Mouse (Mus musculus): ENCODE data around the gene Mindy1.

DNA sequence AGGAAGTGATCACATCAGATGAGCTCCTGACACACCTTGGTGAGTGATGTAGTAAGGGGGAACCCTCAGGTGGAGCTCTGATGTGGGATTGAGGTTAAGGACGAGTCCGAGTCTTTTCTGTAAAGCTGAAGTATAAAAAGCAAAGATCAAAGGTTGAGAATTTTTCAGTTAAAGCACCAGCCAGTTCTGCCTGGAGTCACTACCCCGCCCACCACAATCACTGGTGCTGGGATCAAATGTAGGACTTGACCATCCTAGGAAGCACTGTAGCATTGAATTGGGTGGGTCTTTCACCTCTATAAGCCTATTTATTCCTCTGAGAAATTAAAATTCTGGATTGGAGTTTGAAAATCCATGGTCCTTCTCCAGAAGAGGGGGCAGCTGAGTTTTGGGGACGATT lies 9.9 kb downstream of the Mindy1 start:
- TF ChIP-seq ELF1 (IDR thresholded peaks at IDR 0.05; ENCODE audit: low read depth, low read length) (no peak), USF1 (IDR thresholded peaks at IDR 0.05; ENCODE audit: low read depth, low read length) (no peak), POLR2A (IDR thresholded peaks at IDR 0.05; ENCODE audit: low read depth, low read length) (no peak), CTCF (conservative IDR thresholded peaks at IDR 0.05 in 1 of 2, IDR thresholded peaks at IDR 0.05 in 1 of 2; ENCODE audit: low read depth in 2 of 2, low read length in 2 of 2) (no peak), EP300 (IDR thresholded peaks at IDR 0.05; ENCODE audit: low read length) (no peak), SMC3 (IDR thresholded peaks at IDR 0.05; ENCODE audit: low read depth, low read length) (no peak), CHD2 (IDR thresholded peaks at IDR 0.05; ENCODE audit: low read length) (no peak), ETS1 (conservative IDR thresholded peaks at IDR 0.05; ENCODE audit: low read depth, low read length) (no peak), USF2 (conservative IDR thresholded peaks at IDR 0.05; ENCODE audit: low read depth, low read length) (no peak), E2F4 (IDR thresholded peaks at IDR 0.05; ENCODE audit: insufficient replicate concordance, low read depth, low read length) (no peak), RCOR1 (conservative IDR thresholded peaks at IDR 0.05; ENCODE audit: low read depth, low read length) (no peak), HCFC1 (IDR thresholded peaks at IDR 0.05; ENCODE audit: low read depth, low read length) (no peak), KAT2A (IDR thresholded peaks at IDR 0.05; ENCODE audit: insufficient replicate concordance, low read length) (no peak)
